Mouse (Mus musculus) forebrain, postnatal 0 days (tissue): ENCODE results near the gene Pip5k1a. TPM values are rescaled to one million over a fixed set of nuclear protein-coding genes. Genes with fewer than 3 reads are reported as not detected.

Source experiments
- ATAC-seq: fragments of 200-750 bp; cut with Nextera tagmentation; 2 replicates; pipeline ENCODE4 v1.8.0; 2017; ENCODE audit warnings: mild to moderate bottlenecking, moderate library complexity
- DNase-seq: peaks from one replicate; pipeline ENCODE4 v3.0.0-alpha.2; 2015
- H3K27ac ChIP-seq: fragments of 300-500 bp; sonication (generic); 2 replicates; pipeline ENCODE4 v1.5.1; 2014; ENCODE audit warnings: low read depth, mild to moderate bottlenecking, antibody characterized with exemption, low read length, moderate library complexity, mixed read lengths
- H3K27me3 ChIP-seq: fragments of 300-500 bp; sonication (generic); 2 replicates; pipeline ENCODE4 v1.6.1; 2014; ENCODE audit warnings: mild to moderate bottlenecking, low read length, mixed read lengths; ENCODE audit not compliant: insufficient read depth
- H3K36me3 ChIP-seq: fragments of 300-500 bp; sonication (generic); 2 replicates; pipeline ENCODE4 v1.6.1; 2014; ENCODE audit warnings: mild to moderate bottlenecking, moderate library complexity; ENCODE audit not compliant: insufficient read depth
- H3K4me1 ChIP-seq: fragments of 300-500 bp; sonication (generic); 2 replicates; pipeline ENCODE4 v1.6.1; 2014; ENCODE audit warnings: antibody characterized with exemption; ENCODE audit not compliant: insufficient read depth
- H3K4me2 ChIP-seq: fragments of 300-500 bp; sonication (generic); 2 replicates; pipeline ENCODE4 v1.6.1; 2014; ENCODE audit warnings: low read depth, mild to moderate bottlenecking, moderate library complexity
- H3K4me3 ChIP-seq: fragments of 300-500 bp; sonication (generic); 2 replicates; pipeline ENCODE4 v1.5.1; 2014; ENCODE audit warnings: low read depth, low read length, mixed read lengths
- H3K9ac ChIP-seq: fragments of 300-500 bp; sonication (generic); 2 replicates; pipeline ENCODE4 v1.6.1; 2014; ENCODE audit warnings: mild to moderate bottlenecking
- H3K9me3 ChIP-seq: fragments of 300-500 bp; sonication (generic); 2 replicates; pipeline ENCODE4 v1.6.1; 2016; ENCODE audit warnings: low read length
- CTCF ChIP-seq: sonication (generic); IDR thresholded peaks from 2 replicates; pipeline ENCODE4 v1.5.1; 2016; ENCODE audit warnings: antibody characterized with exemption, control low read depth, low read depth
- WGBS: fragments of 180-500 bp; shearing (Covaris S2); extraction: QIAGEN DNeasy Blood & Tissue Kit; methylation state at CpG from one replicate; pipeline ENCODE4 v1.1.7; 2014; 5-methylcytosine and 5-hydroxymethylcytosine counted together
- polyA plus RNA-seq: library from polyadenylated mRNA; unstranded; fragments of >200 nt; fragmentation: Nextera tagmentation; extraction: Ambion mirVana; gene quantifications from 2 replicates; pipeline ENCODE4 v1.2.1, GENCODE M21; 2015
- total RNA-seq: library from RNA; depleted of rRNA; stranded (reverse); fragments of >200 nt; gene quantifications from 2 replicates; pipeline ENCODE4 v1.2.3, GENCODE M21; 2014

Pip5k1a gene
- total and polyA plus RNA-seq, 2 experiments from 2014 or later: 14.5 to 22.6 TPM

DNA sequence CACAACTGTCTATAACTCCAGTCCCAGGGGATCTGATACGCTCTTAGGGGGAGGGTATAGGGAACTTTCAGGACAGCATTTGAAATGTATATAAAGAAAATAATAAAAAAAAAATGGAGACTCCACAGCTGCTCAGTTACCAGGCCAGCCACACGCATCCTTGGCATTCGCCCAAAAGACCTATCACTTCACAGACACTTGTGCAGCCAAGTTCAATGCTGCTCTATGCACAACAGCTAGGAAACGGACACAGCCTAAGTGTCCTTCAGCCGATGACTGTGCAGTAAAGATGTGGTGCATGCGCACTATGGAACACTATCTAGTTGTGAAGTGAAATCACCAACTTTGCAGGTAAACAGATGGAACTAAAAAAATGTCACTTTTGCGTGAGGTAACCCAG, 50.5 kb downstream of the Pip5k1a start:
- Histone ChIP-seq H3K9ac (no peak overlapping the region), H3K36me3 (peaks cover 38% of the 10 kb centered on the region), H3K4me3 (no peak overlapping the region), H3K27ac (no peak overlapping the region), H3K9me3 (no peaks in the 10 kb centered on the region), H3K4me1 (no peaks in the 10 kb centered on the region), H3K4me2 (no peak overlapping the region), H3K27me3 (no peaks in the 10 kb centered on the region)
- no peak for DNase-seq
- WGBS: 85% methylated on average over 7 of the region's 7 CpGs
- ATAC-seq: no peak
- no peak for TF ChIP-seq CTCF

DNA sequence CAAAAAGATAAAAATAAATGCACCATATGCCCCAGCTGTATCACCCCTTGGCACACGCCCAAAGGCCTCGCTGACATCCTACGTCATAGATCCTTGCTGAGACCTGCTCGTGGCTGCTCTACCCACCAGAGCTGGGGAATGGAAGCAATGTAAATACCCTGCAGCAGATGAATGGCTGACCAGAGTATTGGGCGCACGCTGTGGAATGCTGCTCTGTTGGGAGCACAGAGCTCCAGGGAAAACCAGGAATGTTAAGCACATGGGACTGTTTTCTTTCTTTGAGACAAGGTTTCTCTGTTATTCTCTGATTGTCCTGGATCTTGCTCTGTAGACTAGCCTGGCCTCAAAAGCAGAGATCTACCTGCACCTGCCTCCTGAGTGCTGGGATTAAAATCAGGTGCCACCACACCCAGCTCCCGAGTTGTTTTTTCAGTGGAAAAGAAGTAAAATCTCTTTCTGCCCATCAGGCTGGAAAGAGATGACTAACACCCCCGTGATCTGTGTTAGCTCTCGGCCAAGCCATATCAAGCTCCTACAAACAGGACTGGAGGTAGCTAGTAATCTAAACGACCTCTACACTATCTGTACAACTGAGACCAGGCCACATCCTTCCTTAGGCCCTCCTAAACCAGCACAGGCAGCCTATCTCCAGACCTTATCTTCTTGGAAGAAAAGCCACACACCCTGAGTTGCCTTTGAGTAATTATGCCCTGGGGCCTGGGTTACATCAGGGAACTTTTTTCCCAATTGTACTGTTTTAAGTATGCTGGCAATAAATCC, 52.1 kb downstream of the Pip5k1a start:
- ATAC-seq (no peak), DNase-seq (no peak)
- Histone ChIP-seq H3K9ac (no peak overlapping the region), H3K27ac (no peak overlapping the region), H3K4me1 (no peaks in the 10 kb centered on the region), H3K4me3 (no peak overlapping the region), H3K9me3 (no peaks in the 10 kb centered on the region), H3K27me3 (no peaks in the 10 kb centered on the region), H3K4me2 (no peak overlapping the region), H3K36me3 (peaks cover 22% of the 10 kb centered on the region)
- WGBS: 42% methylated on average over 10 of the region's 10 CpGs
- no peak for TF ChIP-seq CTCF

DNA sequence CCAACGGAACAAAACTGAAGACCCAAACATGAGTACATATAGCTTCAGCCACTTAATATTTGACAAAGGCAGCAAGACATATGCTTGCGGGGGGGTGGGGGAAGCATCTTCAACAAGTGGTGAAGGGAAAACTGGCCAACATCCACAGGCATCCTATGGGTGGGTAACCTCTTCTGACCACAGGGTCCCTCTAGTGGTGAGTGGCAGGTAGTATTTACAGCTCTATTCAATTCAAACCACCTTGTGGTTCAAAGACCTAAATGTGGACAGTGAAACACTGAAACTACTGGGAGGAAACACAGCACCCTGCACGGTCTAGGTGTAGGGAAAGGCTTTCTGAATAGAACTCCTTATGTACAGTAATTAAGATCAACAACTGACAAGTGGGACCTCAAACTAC, 53.0 kb downstream of the Pip5k1a start:
- Histone ChIP-seq H3K9me3 (no peaks in the 10 kb centered on the region), H3K9ac (no peak overlapping the region), H3K27ac (no peak overlapping the region), H3K36me3 (peaks cover 12% of the 10 kb centered on the region), H3K4me1 (no peaks in the 10 kb centered on the region), H3K27me3 (no peaks in the 10 kb centered on the region), H3K4me3 (no peak overlapping the region), H3K4me2 (no peak overlapping the region)
- ATAC-seq (peak; percentile 40; the same call in 1 of the 2 replicates), DNase-seq (peak; percentile 35)
- WGBS: 37% methylated on average over 3 of the region's 3 CpGs
- TF ChIP-seq CTCF: peak; percentile 72

DNA sequence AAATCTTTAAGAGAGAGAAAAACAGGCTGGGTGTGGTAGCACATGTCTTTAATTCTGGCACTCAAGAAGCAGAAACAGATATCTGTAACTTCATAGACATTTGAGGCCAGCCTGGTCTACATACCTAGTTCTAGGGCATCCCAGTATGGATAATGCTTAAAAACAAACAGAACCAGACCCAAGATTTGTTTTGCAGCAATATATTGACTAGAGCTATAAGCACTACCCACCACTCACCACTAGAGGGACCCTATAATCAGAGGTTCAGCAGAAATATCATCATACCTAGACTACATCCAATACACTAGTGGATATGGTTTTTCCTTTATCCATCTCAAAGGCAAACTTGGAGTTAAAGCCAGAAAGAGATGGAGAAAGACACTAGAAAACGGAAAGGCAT, 53.8 kb downstream of the Pip5k1a start:
- DNase-seq (peak; percentile 72), ATAC-seq (peak; percentile 77)
- H3K9me3 ChIP-seq: no peaks in the 10 kb centered on the region
- peaks cover 5% of the 10 kb centered on the region; the same call in 1 of the 2 replicates for H3K36me3 ChIP-seq
- H3K27me3 ChIP-seq: no peaks in the 10 kb centered on the region
- H3K4me2 ChIP-seq: no peak overlapping the region
- no peaks in the 10 kb centered on the region for H3K4me1 ChIP-seq
- WGBS: 47% methylated on average over 1 of the region's 1 CpGs
- TF ChIP-seq CTCF: peak; percentile 83
- H3K4me3 ChIP-seq: no peak overlapping the region
- H3K27ac ChIP-seq: no peak overlapping the region
- no peak overlapping the region for H3K9ac ChIP-seq

DNA sequence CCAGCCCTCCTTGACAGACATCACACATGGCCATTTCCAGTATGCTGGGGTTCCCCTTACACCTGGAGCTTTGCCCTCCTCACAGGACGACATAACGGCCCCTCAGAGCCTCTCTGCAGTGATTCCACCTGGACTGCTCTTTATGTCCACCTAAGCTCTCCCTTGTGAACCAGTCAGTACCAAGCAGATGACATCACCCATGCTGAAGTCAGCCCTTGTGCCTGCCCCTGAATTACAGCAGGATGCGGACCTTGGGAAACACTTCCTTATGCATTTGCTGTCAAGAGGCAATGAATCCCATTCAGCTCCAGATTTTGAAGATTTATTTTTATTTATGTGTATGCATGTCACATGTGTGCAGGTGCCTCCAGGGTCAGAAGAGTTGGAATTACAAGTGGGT, 58.8 kb downstream of the Pip5k1a start:
- Histone ChIP-seq H3K9me3 (no peaks in the 10 kb centered on the region), H3K9ac (no peak overlapping the region), H3K36me3 (no peaks in the 10 kb centered on the region), H3K27me3 (no peaks in the 10 kb centered on the region), H3K4me2 (no peak overlapping the region), H3K27ac (no peak overlapping the region), H3K4me1 (no peaks in the 10 kb centered on the region), H3K4me3 (no peak overlapping the region)
- 79% methylated on average over 3 of the region's 3 CpGs for WGBS
- DNase-seq: no peak
- no peak for ATAC-seq
- TF ChIP-seq CTCF: no peak

DNA sequence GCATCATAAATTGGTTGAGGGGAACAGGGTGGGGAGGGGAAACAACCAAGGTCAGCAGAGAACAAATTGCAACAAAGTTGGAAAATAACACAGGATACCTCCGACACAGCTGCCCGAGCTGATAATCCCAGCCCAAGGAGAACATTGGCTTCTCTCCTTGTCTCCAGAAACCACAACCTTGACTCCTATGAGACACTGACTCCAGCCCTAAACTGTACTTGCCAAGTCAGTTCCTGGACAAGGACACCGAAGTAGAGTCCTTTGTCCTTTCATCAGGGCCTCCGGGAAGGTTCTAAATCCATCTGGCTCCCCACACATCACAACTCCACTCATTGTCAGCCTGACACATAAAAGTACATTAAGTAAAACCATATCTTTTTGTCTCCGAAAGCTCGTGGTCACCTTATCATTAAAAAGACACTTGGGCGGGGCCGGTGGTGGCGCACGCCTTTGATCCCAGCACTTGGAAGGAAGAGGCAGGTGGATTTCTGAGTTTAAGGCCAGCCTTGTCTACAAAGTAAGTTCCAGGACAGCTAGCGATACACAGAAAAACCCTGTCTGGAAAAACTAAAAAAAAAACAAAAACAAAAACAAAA, 60.2 kb downstream of the Pip5k1a start:
- DNase-seq (no peak), ATAC-seq (no peak)
- no peak overlapping the region for H3K9ac ChIP-seq
- no peaks in the 10 kb centered on the region for H3K9me3 ChIP-seq
- no peak overlapping the region for H3K27ac ChIP-seq
- no peak for TF ChIP-seq CTCF
- no peak overlapping the region for H3K4me2 ChIP-seq
- H3K27me3 ChIP-seq: no peaks in the 10 kb centered on the region
- WGBS: 88% methylated on average over 11 of the region's 11 CpGs
- no peak overlapping the region for H3K4me3 ChIP-seq
- H3K4me1 ChIP-seq: peaks cover 2% of the 10 kb centered on the region; the same call in 1 of the 2 replicates
- no peaks in the 10 kb centered on the region for H3K36me3 ChIP-seq

DNA sequence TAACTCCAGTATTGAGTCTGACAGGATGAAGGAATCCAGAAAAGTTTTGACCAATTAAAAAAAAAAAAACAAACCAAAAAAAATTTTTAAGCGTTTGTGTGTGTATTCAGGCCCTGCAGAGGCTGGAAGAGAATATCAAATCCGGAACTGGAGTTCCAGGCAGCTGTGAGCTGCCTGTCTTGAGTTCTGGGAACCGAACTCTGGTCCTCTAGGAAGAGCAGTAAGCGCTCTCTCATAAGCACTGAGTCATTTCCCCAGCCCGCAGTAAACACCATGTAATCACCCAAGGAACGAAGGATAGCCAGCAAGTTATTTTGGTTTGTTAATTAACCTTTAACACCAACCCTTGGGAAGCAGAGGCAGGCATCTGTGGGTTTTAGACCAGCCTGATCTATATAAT, 63.5 kb downstream of the Pip5k1a start:
- Histone ChIP-seq H3K9me3 (no peaks in the 10 kb centered on the region), H3K27me3 (no peaks in the 10 kb centered on the region), H3K4me3 (no peak overlapping the region), H3K36me3 (no peaks in the 10 kb centered on the region; the same call in 1 of the 2 replicates), H3K9ac (no peak overlapping the region), H3K27ac (no peak overlapping the region), H3K4me2 (no peak overlapping the region), H3K4me1 (peaks cover 6% of the 10 kb centered on the region; the same call in 1 of the 2 replicates)
- TF ChIP-seq CTCF: no peak
- ATAC-seq (no peak), DNase-seq (no peak)
- 79% methylated on average over 6 of the region's 6 CpGs for WGBS
